Mouse (Mus musculus): ENCODE data around the gene Lsm14b. TPM values are rescaled to one million over a fixed set of nuclear protein-coding genes. Genes with fewer than 3 reads are reported as not detected.
A peak's percentile ranks its signal among the peaks of the same experiment; 100 is the strongest.

Gene Lsm14b
- polyA plus RNA-seq, 1 experiment from 2014 or later, result 6.5 TPM

DNA sequence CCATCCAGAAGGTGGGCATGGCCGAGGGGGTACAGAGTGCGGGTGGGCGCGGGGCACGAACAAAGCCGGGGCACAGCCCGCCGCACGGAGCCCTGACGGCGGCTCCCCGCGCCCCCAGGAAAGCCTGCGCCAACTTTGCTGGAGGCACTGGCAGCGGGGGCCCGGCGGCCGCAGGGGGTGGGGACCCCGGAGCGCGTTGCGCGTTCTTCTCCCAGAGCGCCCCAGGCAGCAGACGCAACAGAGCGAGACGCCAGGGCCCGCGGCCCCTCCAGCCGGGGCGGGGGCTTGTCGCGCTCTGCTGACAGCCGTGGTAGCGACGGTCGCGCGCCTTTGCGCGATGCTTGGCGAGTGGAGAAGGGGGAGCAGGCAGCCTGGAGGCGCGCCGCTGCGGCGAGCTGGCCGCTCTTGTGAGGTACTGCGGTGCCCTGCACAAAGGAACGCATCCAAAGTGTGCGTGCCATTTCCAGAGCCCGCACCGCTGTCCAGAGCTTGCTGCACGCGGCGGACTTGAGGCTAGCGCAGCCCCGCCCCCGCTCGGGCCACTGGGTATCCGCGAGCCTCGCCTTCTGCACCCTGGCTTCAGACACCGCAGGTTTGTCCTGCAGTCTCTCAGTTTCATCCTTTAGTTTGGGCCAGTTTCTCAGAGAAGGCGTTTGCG lies 18.2 kb downstream of the Lsm14b start:
- H3K36me3 ChIP-seq (ENCODE audit: insufficient read depth, low read length), result no peaks in the 10 kb centered on the region
- peak overlapping the region; percentile 91 for H3K27ac ChIP-seq (ENCODE audit: low read length)
- ATAC-seq (peak; percentile 67), DNase-seq (ENCODE audit: low spot score) (peak; percentile 74)
- no peaks in the 10 kb centered on the region for H3K9me3 ChIP-seq (ENCODE audit: low read length)
- no peaks in the 10 kb centered on the region for H3K27me3 ChIP-seq (replicated peaks; ENCODE audit: insufficient read depth, low read length)
- peak overlapping the region; percentile 99 for H3K4me2 ChIP-seq (replicated peaks; ENCODE audit: low read depth, low read length)
- WGBS, result 2% methylated on average over 35 of the region's 66 CpGs
- peaks cover 7% of the 10 kb centered on the region for H3K4me1 ChIP-seq (ENCODE audit: insufficient read depth, low read depth, low read length)
- peak overlapping the region; percentile 87 for H3K9ac ChIP-seq (replicated peaks; ENCODE audit: low read depth)
- peak overlapping the region; percentile 95 for H3K4me3 ChIP-seq (ENCODE audit: low read depth, low read length)
- TF ChIP-seq CTCF (IDR thresholded peaks at IDR 0.05) (no peak), EP300 (IDR thresholded peaks at IDR 0.05) (no peak)

DNA sequence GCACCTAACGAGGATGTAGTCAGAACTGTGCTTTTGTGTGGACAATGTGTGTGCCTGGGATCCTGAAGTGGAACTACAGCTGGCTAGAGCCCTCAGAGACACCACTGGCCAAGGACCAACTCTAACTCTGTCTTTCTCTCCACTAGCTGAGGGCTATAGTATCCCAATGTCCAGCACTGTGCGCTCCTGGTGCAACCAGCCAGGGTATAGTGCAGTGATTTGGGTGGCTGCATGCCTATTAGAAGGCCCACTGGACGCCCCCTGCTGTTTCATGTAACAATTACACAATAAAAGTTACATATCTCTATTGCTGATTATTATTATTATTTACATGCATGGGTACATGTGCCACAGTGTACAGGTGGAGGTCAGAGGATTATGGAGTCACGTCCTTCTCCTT lies 20.5 kb downstream of the Lsm14b start:
- Histone ChIP-seq H3K9me3 (ENCODE audit: low read length) (no peaks in the 10 kb centered on the region), H3K36me3 (ENCODE audit: insufficient read depth, low read length) (no peaks in the 10 kb centered on the region), H3K4me1 (ENCODE audit: insufficient read depth, low read depth, low read length) (peaks cover 8% of the 10 kb centered on the region), H3K27ac (ENCODE audit: low read length) (no peak overlapping the region), H3K4me3 (ENCODE audit: low read depth, low read length) (no peak overlapping the region), H3K9ac (replicated peaks; ENCODE audit: low read depth) (no peak overlapping the region), H3K4me2 (replicated peaks; ENCODE audit: low read depth, low read length) (no peak overlapping the region), H3K27me3 (replicated peaks; ENCODE audit: insufficient read depth, low read length) (no peaks in the 10 kb centered on the region)
- TF ChIP-seq EP300 (IDR thresholded peaks at IDR 0.05) (no peak), CTCF (IDR thresholded peaks at IDR 0.05) (peak; percentile 83)
- DNase-seq (ENCODE audit: low spot score) (peak; percentile 79), ATAC-seq (no peak)
- 35% methylated on average over 4 of the region's 4 CpGs for WGBS

DNA sequence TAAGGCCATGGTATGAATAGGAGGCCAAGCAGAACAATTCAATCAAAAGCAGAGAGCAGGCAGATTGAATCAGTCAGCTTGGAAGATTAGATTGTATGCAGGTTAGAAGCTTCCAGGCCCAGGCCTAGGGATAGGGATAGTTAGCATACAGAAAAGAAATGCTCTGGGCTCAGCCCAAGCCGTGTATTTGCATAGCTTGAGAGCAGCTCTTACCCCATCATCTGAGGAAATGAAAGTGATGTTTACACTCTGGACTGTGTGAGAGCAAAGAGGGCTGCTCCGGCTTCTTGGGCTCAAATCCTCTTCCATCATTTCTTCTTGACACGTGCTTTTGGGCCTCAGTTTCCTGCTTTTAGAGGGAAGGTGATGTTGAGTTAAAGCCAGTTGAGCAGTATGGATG lies 22.8 kb downstream of the Lsm14b start:
- Histone ChIP-seq H3K4me1 (ENCODE audit: insufficient read depth, low read depth, low read length) (peaks cover 3% of the 10 kb centered on the region; the same call in 1 of the 2 replicates), H3K4me2 (replicated peaks; ENCODE audit: low read depth, low read length) (no peak overlapping the region), H3K4me3 (ENCODE audit: low read depth, low read length) (no peak overlapping the region), H3K9ac (replicated peaks; ENCODE audit: low read depth) (no peak overlapping the region), H3K36me3 (ENCODE audit: insufficient read depth, low read length) (no peaks in the 10 kb centered on the region), H3K27me3 (replicated peaks; ENCODE audit: insufficient read depth, low read length) (no peaks in the 10 kb centered on the region), H3K9me3 (ENCODE audit: low read length) (no peaks in the 10 kb centered on the region), H3K27ac (ENCODE audit: low read length) (no peak overlapping the region)
- peak; percentile 39; the same call in 1 of the 2 replicates for ATAC-seq
- DNase-seq (ENCODE audit: low spot score), result peak; percentile 52
- 53% methylated on average over 3 of the region's 3 CpGs for WGBS
- TF ChIP-seq CTCF (IDR thresholded peaks at IDR 0.05), result no peak

DNA sequence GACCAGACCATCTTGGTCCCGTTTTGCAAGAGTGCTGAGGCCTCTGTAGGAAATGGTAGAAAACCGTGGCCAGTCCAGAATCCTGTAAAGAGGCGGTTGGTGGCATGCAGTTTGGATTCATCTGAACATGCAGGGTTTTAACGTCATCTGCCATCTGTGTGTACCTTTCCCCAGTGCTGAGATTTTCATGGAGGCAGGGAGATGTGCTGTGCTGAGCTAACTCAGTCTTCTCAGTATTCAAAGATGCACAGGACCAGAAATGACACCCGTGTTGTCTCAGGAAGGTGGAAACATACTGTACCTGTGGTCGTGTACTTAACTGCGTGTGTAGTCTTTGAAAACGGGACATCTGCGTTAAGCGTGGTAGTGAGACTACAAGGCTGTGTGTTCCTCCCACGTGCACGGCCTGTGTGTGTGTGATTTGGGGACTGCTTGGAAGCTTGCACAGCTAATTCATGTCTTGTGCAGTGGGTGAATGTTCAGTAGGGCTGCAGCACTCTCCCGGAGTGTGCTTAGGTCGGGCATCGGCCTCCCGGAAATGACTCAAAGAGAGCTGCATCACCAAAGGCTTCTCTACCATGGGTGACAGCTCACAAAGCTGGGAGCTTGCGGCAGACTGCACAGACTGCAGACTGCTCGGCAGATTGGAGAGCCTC lies 23.3 kb downstream of the Lsm14b start:
- no peak overlapping the region for H3K4me3 ChIP-seq (ENCODE audit: low read depth, low read length)
- 91% methylated on average over 18 of the region's 18 CpGs for WGBS
- no peaks in the 10 kb centered on the region for H3K9me3 ChIP-seq (ENCODE audit: low read length)
- DNase-seq (ENCODE audit: low spot score) (no peak), ATAC-seq (no peak)
- H3K9ac ChIP-seq (replicated peaks; ENCODE audit: low read depth), result no peak overlapping the region
- H3K4me1 ChIP-seq (ENCODE audit: insufficient read depth, low read depth, low read length), result peaks cover 3% of the 10 kb centered on the region; the same call in 1 of the 2 replicates
- TF ChIP-seq CTCF (IDR thresholded peaks at IDR 0.05), result no peak
- TF ChIP-seq EP300 (IDR thresholded peaks at IDR 0.05), result no peak
- no peaks in the 10 kb centered on the region for H3K36me3 ChIP-seq (ENCODE audit: insufficient read depth, low read length)
- H3K4me2 ChIP-seq (replicated peaks; ENCODE audit: low read depth, low read length), result no peak overlapping the region
- H3K27me3 ChIP-seq (replicated peaks; ENCODE audit: insufficient read depth, low read length), result no peaks in the 10 kb centered on the region
- H3K27ac ChIP-seq (ENCODE audit: low read length), result no peak overlapping the region

DNA sequence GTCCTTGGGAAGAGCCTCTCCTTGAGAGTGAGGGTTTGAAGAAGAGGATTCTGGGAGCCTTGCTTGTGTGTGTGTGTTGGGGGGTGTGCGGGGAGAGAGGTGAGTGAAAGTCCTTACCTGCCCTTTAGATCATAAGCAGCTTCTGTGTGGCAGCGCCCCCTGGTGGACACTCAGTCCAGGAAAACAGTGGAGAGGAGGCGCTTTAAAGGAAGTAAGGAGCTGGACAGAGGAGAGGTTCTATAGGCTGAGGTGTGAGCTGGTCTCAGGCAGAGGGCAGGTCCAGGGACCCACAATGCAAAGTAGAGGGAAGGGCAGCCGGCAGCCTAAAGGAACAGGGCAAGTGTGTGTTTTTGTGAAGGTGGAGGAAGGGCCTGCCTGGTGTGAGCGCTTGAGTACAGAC lies 26.2 kb downstream of the Lsm14b start:
- Histone ChIP-seq H3K4me2 (replicated peaks; ENCODE audit: low read depth, low read length) (no peak overlapping the region), H3K9ac (replicated peaks; ENCODE audit: low read depth) (no peak overlapping the region), H3K27me3 (replicated peaks; ENCODE audit: insufficient read depth, low read length) (no peaks in the 10 kb centered on the region), H3K9me3 (ENCODE audit: low read length) (no peaks in the 10 kb centered on the region), H3K36me3 (ENCODE audit: insufficient read depth, low read length) (peaks cover 11% of the 10 kb centered on the region; the same call in 1 of the 2 replicates), H3K4me3 (ENCODE audit: low read depth, low read length) (no peak overlapping the region), H3K4me1 (ENCODE audit: insufficient read depth, low read depth, low read length) (peaks cover 3% of the 10 kb centered on the region; the same call in 1 of the 2 replicates), H3K27ac (ENCODE audit: low read length) (no peak overlapping the region)
- TF ChIP-seq EP300 (IDR thresholded peaks at IDR 0.05) (no peak), CTCF (IDR thresholded peaks at IDR 0.05) (peak; percentile 94)
- DNase-seq (ENCODE audit: low spot score) (peak; percentile 88), ATAC-seq (peak; percentile 71)
- 15% methylated on average over 5 of the region's 5 CpGs for WGBS

DNA sequence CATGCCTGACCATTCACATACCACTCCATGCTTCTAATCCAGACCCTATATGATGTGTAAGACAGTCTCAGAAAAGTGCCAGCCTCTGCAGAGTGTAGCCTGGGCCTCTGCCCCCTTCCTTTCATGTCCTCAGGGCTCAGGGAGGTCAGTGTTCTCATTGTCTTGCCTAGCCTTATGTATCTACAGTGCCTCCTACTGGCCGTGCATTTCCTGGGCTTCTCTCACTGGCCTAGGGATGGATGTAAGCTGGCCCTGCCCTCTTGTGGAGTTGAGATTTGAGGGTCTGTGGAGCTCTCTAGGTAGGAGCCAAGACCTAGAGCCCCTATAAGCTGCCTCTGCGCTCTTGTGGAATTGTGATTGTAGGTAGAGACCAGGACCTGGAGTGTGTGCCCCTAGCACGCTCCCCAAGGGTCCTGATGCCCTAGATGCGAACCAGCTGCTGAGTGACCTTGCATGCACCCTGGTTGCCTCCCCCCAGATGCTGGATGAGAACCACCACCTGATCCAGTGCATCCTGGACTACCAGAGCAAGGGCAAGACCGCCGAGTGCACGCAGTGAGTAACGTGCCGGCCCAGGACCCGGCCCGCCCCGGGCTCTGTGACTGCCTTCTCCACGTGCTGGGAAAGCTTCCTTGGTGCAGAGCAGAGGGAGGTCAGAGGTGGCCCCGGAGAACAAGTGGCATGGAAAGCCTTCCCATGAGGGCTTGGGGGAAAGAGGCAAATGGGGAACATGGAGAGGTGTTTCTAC lies 27.4 kb downstream of the Lsm14b start:
- Histone ChIP-seq H3K4me1 (ENCODE audit: insufficient read depth, low read depth, low read length) (peaks cover 3% of the 10 kb centered on the region; the same call in 1 of the 2 replicates), H3K4me2 (replicated peaks; ENCODE audit: low read depth, low read length) (no peak overlapping the region), H3K9me3 (ENCODE audit: low read length) (no peaks in the 10 kb centered on the region), H3K36me3 (ENCODE audit: insufficient read depth, low read length) (peaks cover 20% of the 10 kb centered on the region; the same call in 1 of the 2 replicates), H3K27me3 (replicated peaks; ENCODE audit: insufficient read depth, low read length) (no peaks in the 10 kb centered on the region), H3K9ac (replicated peaks; ENCODE audit: low read depth) (no peak overlapping the region), H3K4me3 (ENCODE audit: low read depth, low read length) (no peak overlapping the region), H3K27ac (ENCODE audit: low read length) (no peak overlapping the region)
- DNase-seq (ENCODE audit: low spot score) (no peak), ATAC-seq (no peak)
- 88% methylated on average over 14 of the region's 14 CpGs for WGBS
- TF ChIP-seq EP300 (IDR thresholded peaks at IDR 0.05) (no peak), CTCF (IDR thresholded peaks at IDR 0.05) (peak; percentile 58)

Data from lung, postnatal 0 days (tissue).